Comparison of ENCODE assay signal across 23 mouse cellular contexts in genomic region chr9:100419103-100419502, GRCm38 (mm10).
"Had no signal": no experiment of that assay in that cellular context is flagged by ENCODE, and none has a peak within 500 bp of the region (broad histone marks: within the 10 kb centered on the region; RNA-seq: fewer than 3 reads in every experiment).

No protein-coding gene starts in this region.

- H3K4me1 ChIP-seq: liver, embryonic 15.5 days; stomach, embryonic 15.5 days had no signal

- H3K9ac ChIP-seq: limb, embryonic 13.5 days; liver, embryonic 12.5 days; liver, embryonic 15.5 days; midbrain, embryonic 13.5 days; neural tube, embryonic 13.5 days; stomach, embryonic 15.5 days had no signal

- H3K27ac ChIP-seq: layer of hippocampus, adult 2 months; limb, embryonic 10.5 days; limb, embryonic 13.5 days; liver, embryonic 12.5 days; liver, embryonic 15.5 days; midbrain, embryonic 10.5 days; midbrain, embryonic 13.5 days; neural tube, embryonic 13.5 days; stomach, embryonic 15.5 days had no signal

- H3K36me3 ChIP-seq: limb, embryonic 10.5 days; limb, embryonic 13.5 days; liver, embryonic 12.5 days; liver, embryonic 15.5 days; midbrain, embryonic 10.5 days; midbrain, embryonic 13.5 days; neural tube, embryonic 13.5 days; stomach, embryonic 15.5 days had no signal

- H3K4me2 ChIP-seq: limb, embryonic 13.5 days; midbrain, embryonic 13.5 days; neural tube, embryonic 13.5 days; stomach, embryonic 15.5 days had no signal

- DNase-seq: kidney, adult 18-20 months; kidney, adult 9 months; kidney, postnatal 14 days; layer of hippocampus, adult 9-11 months; liver; lung, adult 18-20 months; lung, postnatal 10 days; retina, postnatal 1 day; right cerebral cortex, postnatal 25 days; spleen, adult 18-20 months; thymus, postnatal 25 days had no signal

- H3K9me3 ChIP-seq: limb, embryonic 10.5 days; limb, embryonic 13.5 days; liver, embryonic 12.5 days; liver, embryonic 15.5 days; midbrain, embryonic 10.5 days; midbrain, embryonic 13.5 days; neural tube, embryonic 13.5 days; stomach, embryonic 15.5 days had no signal

- ATAC-seq: intestine, embryonic 16.5 days; liver, embryonic 12.5 days; midbrain, embryonic 13.5 days; midbrain, embryonic 16.5 days had no signal

- H3K4me3 ChIP-seq: layer of hippocampus, adult 2 months; limb, embryonic 10.5 days; limb, embryonic 13.5 days; liver, embryonic 12.5 days; liver, embryonic 15.5 days; midbrain, embryonic 10.5 days; midbrain, embryonic 13.5 days; myocyte; neural tube, embryonic 13.5 days; stomach, embryonic 15.5 days had no signal

- H3K27me3 ChIP-seq: limb, embryonic 13.5 days; liver, embryonic 12.5 days; liver, embryonic 15.5 days; midbrain, embryonic 13.5 days; neural tube, embryonic 13.5 days; stomach, embryonic 15.5 days had no signal
